Mouse (Mus musculus): ENCODE results near the gene Ppp2r2d. TPM values are rescaled to one million over a fixed set of nuclear protein-coding genes. Genes with fewer than 3 reads are reported as not detected.

Gene Ppp2r2d
- 10 to 100 TPM; 78.1 to 78.9 TPM for total RNA-seq (2021)
- long read RNA-seq, experiment 1, transcript Ppp2r2d-207 (8 exons, 1,938 nt), result minor isoform, 10 of 77 reads
- long read RNA-seq, experiment 1, transcript Ppp2r2d-201 (9 exons, 2,081 nt), result major isoform, 36 of 77 reads
- long read RNA-seq, experiment 1, partial matches to known transcripts, result 3 of 77 reads
- long read RNA-seq, experiment 1, other reads (novel, unspliced or antisense), result 28 of 77 reads
- long read RNA-seq, experiment 2, transcript Ppp2r2d-207 (8 exons, 1,938 nt), result minor isoform, 7 of 102 reads
- long read RNA-seq, experiment 2, transcript Ppp2r2d-201 (9 exons, 2,081 nt), result major isoform, 47 of 102 reads
- long read RNA-seq, experiment 2, partial matches to known transcripts, result 11 of 102 reads
- long read RNA-seq, experiment 2, other reads (novel, unspliced or antisense), result 36 of 102 reads

DNA sequence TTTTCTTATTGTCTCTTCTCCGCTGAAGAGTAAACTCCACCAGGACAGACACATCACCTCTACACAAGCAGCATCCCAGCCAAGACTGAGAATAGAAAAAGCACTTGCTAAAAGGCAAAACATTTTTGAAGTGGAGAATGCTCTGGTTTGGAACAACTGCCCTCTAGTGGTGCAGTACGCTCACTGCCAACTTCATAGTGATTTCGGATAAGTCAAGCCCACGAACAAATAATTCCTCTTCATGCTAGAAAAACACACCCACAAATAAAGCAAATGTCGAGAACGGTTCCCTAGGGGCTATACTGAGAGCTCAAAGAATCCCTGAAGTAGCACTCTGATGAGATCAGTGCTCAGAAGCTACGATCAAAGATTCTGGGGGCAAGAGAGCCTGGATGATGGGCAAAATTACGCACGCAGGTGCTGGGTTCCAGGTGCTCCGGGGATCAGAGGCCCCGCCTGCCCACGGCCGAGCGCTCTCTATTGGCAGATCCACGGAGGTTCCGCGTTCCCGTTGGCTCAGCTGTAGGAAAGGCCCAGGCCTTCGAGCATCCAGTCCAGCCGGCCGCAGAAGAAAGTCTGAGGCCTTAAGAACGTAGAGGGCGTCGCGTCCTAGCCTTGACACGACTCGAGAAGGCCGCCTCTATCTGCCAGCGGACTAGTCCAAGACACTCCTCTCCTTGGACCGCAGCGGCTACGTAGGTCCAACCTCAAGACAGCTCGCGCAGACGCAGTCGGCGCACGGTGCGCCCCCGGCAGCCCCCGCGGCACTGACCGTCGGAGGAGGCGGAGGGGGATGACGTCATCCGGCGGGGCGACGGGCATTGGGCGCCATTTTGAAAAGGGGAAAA is at the start of gene Ppp2r2d, which contains the start of gene Mapk1ip1:
TSS of gene Ppp2r2d (plus strand) at position 536 of the 848 bp plus-strand sequence.
TSS of gene Mapk1ip1 (minus strand) at position 730 of the 848 bp plus-strand sequence.
- peak; percentile 95 to 96 for DNase-seq (ENCODE audit: low spot score in 2 of 2)

DNA sequence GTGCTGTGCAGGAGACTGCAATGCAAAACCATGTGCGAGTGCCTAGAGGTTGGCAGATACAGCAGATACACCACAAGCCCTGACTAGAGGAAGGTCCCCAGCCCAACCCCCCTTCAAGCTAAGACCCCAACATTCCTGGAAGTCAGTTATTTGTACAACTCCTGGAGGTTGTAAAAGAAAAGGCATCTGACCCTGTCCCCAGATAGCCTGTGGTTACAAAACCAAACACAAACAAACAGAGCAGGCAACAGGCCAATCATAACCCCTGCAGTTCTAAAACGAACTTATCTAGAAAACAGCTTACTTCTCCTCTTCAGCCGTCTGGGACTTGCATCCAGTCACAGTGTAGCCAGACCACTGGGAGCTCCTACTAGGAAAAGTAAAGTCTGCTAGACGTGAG is 42.5 kb upstream of the Ppp2r2d start:
- no peak for DNase-seq (ENCODE audit: low spot score in 2 of 2)

DNA sequence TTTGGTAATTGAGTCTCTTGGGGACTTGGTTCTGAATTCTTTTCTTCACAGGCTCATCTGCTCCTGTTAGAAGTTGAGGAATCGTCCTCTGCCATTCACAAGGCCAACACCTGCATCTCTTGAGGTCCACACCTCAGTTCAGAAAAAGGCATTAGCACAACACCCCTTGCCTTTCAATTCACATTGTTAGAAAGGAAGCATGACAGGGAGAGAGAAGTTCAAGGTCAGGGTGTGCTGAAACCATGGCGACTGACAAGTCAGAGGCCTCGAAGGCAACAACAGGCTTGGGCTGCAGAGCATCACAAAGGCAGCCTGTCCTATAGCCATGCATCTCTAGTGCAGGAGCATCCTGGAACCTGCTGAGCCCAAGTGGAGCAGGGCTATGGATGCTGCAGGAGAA is 38.7 kb upstream of the Ppp2r2d start:
- no peak for DNase-seq (ENCODE audit: low spot score in 2 of 2)

DNA sequence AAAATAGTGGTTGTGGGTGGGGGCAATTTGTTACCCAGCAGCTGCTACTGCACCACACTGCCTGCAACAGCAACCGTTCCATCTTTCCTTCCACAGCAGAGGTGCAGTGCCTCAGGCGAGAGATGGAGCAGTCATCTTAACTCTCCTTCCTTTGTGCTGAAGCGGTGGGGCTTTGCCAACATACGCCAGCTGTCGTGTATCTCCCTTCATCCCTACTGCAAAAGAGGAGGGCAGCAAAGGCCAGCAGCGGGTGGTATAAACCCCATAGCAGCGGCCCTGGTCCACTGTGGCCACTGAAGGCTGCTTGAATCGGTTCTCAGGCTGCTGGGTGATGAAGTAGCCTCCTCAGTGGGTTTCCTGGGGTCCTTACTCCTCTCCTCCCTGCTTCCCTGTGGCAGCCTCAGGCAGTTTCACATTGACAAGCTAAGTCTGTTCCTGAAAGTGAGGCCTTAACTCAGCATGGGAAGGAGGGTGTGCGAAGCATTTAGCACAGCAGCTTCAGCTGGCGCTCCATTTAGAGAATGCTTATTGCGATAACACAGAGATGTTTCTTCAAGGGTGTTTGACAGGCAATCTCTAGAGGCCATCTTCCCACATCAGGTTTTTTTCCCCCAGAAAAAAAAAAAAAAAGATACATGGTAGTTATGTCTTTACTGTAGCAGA is 32.5 kb upstream of the Ppp2r2d start:
- no peak for DNase-seq (ENCODE audit: low spot score in 2 of 2)

DNA sequence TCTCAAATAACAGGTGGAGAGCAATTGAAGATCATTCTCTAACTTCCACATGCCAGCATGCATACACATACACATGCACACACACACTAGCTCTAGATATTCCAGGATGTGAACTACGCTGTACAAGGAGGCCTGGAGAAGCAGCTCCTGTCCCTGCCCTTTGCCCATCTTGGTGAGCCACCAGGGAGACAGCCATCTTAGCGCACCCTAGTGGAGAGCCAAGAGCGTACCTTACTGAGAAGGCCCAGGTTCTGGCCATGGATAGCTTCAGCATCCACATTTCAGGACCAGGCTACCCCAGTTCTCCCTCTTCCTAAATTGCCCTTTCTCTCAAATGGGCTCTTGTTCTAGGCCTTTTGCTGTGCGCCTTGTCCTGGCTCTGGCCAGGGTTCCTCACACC is 27.6 kb upstream of the Ppp2r2d start:
- DNase-seq (ENCODE audit: low spot score in 2 of 2), result no peak

DNA sequence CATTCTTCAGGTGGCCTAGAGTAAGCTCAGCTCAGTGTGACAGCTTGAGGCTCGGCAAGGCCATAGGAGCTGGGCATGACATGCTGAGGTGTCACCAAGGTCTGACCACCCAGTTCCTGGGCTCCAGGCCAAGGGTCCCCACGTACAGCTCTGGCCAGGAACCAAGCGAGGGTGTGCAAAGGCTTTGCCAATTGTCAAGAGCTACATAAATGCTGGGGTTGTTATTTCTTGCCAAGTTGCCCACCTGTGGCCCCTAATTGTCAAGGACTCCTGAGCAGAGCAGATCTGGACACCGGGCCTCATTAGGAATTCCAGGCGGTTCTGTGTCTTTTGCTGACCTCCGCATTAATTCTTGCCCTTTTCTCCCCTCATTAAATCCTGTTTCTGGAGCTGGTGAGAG is 21.5 kb upstream of the Ppp2r2d start:
- no peak for DNase-seq (ENCODE audit: low spot score in 2 of 2)

DNA sequence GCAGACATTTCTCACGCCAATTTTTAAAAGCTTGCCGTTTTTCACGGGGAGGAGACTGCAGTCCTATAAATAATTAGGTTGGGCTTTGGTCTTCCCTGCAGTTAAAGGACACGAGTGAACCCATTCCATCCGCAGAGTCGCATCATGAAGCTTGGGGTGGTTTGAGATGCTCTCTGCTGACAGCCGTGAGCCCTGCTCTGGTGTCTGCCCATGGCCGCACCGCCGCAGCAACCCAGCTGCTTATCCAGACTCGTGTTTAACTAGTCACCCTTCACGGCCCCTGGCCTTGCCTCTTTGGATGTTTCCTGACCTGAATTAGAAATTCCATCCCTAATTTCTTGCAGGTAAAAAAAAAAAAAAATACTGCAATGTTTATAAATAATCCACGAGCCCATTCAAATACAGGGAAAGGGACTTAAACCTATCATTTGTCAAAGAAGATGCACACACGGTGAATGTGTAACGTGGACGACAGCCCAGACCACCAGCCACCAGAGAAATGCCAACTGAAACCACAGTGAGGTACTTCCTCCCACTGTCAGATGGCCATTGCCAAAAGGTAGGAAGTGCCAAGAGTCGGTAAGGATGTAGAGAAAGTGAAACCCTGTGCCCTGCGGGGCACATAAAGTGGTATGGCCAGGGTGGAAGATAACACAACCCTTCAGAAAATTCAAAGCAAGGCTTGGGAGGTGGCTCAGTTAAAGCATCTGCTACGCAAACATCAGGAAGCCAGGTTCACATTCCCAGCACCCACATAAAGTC is 20.7 kb upstream of the Ppp2r2d start:
- no peak for DNase-seq (ENCODE audit: low spot score in 2 of 2)

DNA sequence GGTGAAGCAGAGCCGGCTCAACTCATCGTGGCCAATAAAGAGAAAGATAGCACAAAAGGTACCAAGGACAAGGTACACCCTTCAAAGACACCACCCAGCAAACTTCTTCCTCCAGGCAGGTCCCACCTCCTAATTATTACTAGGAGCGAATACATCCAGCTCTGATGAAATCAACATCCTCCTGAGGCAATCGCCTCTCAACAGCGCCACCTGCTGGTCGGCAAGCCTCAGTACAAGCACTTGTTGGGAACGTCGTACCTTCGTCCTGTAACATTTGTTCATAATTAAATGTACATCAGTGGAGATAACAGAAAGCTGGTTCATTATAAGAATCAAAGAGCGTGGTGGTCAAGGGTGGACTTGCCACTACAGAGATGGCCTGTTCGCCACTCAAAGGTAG is 18.1 kb upstream of the Ppp2r2d start:
- DNase-seq (ENCODE audit: low spot score in 2 of 2), result peak; percentile 68 to 71

DNA sequence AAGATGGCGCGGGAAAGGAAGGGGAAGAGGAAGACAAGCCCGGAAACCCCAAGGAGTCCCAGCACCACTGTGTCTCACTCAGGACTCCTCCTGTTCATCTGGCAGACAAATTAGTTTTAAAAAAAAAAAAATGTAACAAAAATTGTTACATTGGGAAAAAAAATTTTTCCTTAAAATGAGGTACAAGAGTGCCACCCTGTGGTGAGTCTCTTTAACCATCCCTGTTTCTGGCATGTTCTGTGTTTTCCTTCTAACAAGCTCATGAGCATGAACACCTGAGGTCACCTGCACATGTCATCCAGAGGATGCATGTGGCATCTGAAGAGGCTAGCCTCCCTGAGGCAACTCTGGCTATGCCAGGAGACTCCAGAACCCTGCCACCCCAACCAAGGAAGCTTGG is 10.9 kb upstream of the Ppp2r2d start:
- no peak for DNase-seq (ENCODE audit: low spot score in 2 of 2)

DNA sequence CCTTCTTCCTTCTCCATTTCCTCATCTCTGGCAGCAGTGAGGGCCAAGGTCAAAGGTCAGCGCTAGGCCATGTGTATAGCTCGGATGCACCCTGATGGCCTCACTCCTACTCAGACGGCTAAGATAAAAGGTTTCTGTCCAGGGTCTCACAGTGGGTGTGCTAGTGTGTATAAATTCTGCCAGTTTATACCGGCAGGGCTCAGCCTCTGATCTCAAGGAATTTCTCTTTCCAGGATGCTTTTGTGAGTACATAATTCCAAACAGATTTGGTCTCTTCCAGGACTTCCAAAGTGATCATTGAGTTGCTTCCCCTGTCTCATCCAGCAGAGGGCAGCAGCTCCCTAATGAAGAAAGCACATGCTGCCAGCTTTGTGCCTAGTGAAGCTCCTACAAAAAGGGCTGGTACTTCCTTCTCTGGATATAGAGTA is 5.3 kb upstream of the Ppp2r2d start:
- peak; percentile 81 to 92 for DNase-seq (ENCODE audit: low spot score in 2 of 2)

DNA sequence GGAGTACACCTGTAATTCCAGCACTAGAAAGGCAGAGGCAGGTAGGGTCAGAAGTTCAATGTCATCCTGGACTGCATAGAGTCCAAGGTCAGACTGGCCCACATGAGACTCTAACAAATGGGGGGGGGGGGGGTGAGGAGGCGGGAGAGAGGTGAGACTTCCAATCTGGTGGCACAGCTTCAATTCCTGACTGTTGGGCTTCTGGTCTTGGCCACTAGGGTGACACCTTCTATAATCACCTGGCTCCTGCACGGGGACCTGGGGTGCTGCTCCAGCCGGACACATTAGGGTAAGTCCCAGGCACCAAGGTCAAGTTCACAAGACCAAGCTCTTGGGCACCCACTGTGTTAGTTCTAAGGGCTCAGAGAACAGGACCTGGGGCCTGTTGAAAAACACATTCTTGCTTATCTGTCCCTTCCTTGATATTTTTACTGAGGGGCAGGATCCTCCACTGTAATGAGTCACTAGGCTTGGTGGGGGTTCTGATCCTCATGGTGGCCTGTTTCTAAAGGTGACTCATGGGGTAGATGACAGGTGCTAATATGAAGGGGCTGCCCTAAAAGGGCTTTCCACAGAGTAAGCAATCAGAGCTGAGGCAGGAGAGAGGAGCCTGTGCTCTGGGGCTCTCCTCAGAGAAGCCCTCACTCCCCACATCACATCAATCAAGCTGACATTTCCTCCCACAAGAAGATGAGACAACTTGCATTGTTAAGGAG is 4.3 kb upstream of the Ppp2r2d start:
- DNase-seq (ENCODE audit: low spot score in 2 of 2), result no peak

DNA sequence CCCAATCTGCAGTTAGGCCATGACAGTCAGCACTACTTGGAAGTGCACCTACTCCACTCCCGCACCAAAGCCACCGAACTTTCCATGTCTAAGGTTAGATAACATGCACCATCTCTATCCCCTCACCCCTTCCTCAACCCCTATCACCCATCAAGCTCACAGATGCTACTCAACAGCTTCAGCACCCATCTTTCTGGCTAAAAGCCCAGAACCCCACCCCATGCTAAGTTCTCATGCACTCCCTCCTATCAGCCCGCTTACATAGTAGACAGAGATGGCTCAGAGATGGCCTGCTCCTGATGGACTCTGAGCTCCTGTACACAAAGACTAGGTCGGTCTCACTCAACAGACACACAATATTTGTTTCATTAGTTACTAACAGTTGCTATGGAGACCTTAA is 2.5 kb upstream of the Ppp2r2d start:
- DNase-seq (ENCODE audit: low spot score in 2 of 2), result no peak

DNA sequence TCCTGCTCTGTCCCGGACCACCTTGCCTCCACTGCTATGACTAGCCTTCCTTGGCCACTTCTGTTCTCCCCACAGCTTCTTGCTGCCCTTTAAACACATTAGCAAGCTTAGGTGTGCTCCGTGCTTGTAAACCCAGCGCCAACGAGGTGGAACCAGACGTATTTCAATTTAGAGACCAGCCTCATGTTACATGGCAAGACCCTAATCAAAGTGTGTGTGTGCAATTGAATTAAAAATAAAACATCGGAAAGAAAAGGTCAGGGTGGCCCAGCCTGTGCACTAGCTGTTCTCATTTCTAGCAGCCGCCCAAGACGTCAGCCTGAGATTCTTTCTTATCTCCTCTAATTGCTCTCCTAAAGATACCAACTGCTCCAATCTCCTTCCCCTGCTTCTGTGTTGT is 768 bp upstream of the Ppp2r2d start:
- DNase-seq (ENCODE audit: low spot score in 2 of 2), result no peak

DNA sequence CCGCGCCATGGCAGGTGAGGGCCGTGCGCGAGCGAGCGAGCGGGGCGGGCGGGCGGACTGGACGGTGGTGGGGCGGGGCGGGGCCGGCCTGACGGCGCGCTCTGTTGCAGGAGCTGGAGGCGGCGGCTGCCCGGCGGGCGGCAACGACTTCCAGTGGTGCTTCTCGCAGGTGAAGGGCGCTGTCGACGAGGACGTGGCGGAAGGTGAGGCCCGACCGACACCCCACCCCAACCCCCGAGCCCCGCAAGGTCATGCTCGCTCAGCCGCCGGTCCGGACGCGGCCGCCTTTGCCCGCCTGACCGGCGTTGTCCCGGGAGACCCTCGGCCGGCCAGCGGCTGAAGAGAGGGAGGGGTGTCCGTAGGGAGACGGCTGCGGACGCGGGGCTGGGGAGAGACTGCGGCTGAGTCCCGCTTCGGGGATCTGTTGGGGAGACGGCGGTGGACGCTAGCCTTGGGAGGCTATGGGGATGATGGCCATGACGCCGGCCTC is 668 bp downstream of the Ppp2r2d start:
- DNase-seq (ENCODE audit: low spot score in 2 of 2), result no peak

DNA sequence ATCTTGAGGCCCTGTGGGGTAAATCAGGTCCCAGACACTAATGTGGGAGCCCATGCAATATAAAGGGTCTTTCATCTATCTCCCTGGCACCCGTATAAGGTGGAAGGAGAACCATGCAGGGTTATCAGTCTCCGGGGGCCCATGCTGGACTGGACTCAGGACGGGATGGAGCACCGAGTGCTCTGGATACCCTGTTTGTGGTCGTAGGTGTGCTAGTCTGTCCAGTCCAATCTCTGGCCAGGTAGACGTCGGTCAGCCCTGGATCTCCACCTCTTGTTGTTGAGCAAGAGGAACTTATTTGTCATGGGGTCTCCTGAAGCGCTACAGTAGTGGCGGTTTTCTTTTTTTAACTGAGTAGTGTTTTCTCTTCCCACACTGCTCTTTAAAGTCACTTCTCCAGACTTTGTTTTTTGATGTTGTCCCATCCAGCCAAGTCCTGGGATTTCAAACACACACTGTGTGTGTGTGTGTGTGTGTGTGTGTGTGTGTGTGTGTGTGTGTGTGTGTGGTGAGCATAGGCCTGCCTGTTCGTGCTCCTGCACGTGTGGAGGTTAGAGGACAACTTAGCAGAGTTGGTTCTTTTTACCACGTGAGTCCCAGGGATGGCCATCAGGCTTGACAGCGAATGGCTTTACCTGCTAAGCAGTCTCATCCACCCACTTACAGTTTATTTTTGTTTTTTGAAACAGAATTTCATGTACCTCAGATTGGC is 1.6 kb downstream of the Ppp2r2d start:
- DNase-seq (ENCODE audit: low spot score in 2 of 2), result no peak

DNA sequence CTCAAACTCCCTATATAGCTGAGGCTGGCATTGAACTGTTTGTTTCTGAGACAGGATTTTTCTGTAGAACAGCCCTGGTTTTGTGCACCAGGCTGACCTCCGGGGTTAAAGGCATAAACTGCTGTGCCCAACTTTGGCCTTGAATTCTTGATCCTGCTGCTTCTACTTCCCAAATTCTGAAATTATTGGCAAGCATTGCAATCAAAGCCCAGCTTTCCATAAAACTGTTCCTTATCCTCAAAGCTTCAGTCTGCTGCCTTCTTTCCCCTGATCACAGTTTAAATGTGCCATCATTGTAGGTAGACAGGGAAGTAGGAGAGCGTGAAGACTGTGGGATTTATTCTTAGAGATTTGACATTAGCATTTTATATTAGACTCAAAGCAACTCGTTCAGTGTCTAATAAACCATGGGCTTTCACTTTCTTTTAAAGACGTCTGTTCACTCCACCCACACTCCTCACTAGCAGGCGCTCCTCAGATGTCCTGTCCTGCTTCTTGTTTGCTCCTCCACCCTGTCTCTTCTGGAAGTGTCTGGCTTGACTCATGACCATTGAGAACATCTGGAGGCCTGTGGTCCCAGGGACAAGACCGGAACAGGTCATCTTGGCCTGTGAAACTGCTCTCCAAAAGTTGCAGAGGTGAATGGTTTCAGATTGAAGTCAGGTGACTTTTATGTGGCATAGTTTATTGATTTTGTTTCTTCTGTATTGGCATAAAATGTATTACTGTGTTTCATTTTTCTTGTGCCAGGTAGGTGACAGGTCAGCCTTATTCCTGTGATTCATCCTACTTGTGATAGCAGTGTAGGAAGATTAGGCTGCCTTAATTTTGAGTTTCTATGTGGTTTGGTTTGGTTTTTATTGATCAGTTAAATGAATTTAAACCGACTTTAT is 2.4 kb downstream of the Ppp2r2d start:
- no peak for DNase-seq (ENCODE audit: low spot score in 2 of 2)

DNA sequence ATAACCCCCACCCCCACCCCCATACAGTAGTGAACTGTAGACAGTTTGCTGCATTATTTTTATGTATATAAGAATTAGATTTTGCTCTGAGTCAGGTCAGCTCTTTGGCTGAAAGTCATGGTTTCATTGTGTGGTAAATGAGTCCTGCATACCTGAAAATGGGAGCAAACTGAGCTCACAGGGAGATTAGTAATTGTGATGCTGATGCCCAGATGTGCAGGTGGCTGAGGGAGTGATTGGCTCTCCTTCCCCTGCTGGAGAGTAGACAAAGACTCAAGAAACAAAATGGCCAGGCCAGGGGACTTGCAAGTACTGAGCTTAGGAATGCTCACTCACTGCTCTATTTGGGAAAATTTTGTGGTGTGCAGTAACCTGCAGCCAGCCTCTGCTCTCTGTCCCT is 4.2 kb downstream of the Ppp2r2d start:
- no peak for DNase-seq (ENCODE audit: low spot score in 2 of 2)

DNA sequence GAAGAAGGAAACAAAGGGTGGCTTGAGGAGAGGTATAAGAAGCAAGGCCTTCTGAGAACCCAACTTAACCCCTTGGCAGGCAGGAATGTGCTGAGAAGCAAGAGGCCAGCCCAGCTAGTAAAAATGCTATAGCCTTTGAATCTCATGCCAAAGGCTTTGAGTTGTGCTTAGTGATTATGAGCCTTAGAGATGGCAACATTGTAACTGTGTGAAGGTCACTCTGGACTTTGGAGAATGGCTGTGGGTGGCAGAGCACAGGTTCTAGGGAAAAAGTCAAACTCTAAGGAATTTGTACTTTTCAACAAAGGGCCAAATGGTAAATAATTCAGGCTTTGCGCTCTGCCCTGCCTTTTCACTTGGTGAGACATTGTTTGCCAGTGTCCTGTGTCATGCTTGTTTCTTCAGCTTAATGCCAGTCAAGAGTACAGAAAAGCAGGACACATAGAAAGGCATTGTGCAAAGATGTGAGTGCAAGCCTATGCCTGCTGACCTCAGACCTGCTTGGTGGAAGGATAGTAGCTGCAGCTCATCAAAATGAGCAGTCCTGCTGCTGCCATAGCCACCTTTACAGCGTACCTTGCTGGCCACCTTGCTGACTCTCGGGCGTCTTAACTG is 7.6 kb downstream of the Ppp2r2d start:
- no peak for DNase-seq (ENCODE audit: low spot score in 2 of 2)

All from layer of hippocampus, postnatal 14 days (tissue).